24 mouse cellular contexts compared by ENCODE assay signal in genomic region chr13:45698982-45699381, GRCm38 (mm10).
"Had no signal": no experiment of that assay in that cellular context is flagged by ENCODE, and none has a peak within 500 bp of the region (broad histone marks: within the 10 kb centered on the region; RNA-seq: fewer than 3 reads in every experiment).

No protein-coding gene starts in this region.

- H3K9ac ChIP-seq: forebrain, postnatal 0 days; heart, embryonic 13.5 days; heart, embryonic 15.5 days; hindbrain, embryonic 12.5 days; hindbrain, embryonic 14.5 days; intestine, embryonic 15.5 days; limb, embryonic 15.5 days; liver, embryonic 12.5 days; liver, embryonic 14.5 days had no signal

- DNase-seq: forebrain, postnatal 0 days; gastrocnemius, postnatal 14 days; gastrocnemius, postnatal 36 days; heart, postnatal 14 days; heart, postnatal 36 days; kidney, adult 18-20 months; kidney, adult 8-10 months; kidney, postnatal 10 days; kidney, postnatal 25 days; kidney, postnatal 4 days had no signal

- H3K36me3 ChIP-seq: heart, embryonic 15.5 days; hindbrain, embryonic 10.5 days; intestine, embryonic 15.5 days; limb, embryonic 15.5 days had no signal

- H3K4me1 ChIP-seq: hindbrain, embryonic 10.5 days; intestine, embryonic 15.5 days had no signal

- H3K27ac ChIP-seq: heart, embryonic 13.5 days; heart, embryonic 15.5 days; hindbrain, embryonic 10.5 days; hindbrain, embryonic 12.5 days; hindbrain, embryonic 14.5 days; intestine, embryonic 15.5 days; layer of hippocampus, adult 2 months; left cerebral cortex, adult 2 months; limb, embryonic 15.5 days; liver, embryonic 12.5 days; liver, embryonic 14.5 days had no signal

- H3K4me3 ChIP-seq: heart, embryonic 13.5 days; heart, embryonic 15.5 days; hindbrain, embryonic 10.5 days; hindbrain, embryonic 12.5 days; intestine, embryonic 15.5 days; layer of hippocampus, adult 2 months; left cerebral cortex, adult 2 months; limb, embryonic 15.5 days; liver, embryonic 12.5 days had no signal

- H3K9me3 ChIP-seq: heart, embryonic 15.5 days; hindbrain, embryonic 10.5 days; intestine, embryonic 15.5 days; limb, embryonic 15.5 days had no signal

- ATAC-seq: forebrain, postnatal 0 days; hindbrain, embryonic 16.5 days; inflammation-experienced regulatory T-cells, adult 6 months; intestine, embryonic 15.5 days; intestine, postnatal 0 days; liver, embryonic 12.5 days had no signal

- H3K27me3 ChIP-seq: heart, embryonic 13.5 days; heart, embryonic 15.5 days; hindbrain, embryonic 12.5 days; intestine, embryonic 15.5 days; limb, embryonic 15.5 days; liver, embryonic 12.5 days had no signal

- H3K4me2 ChIP-seq: heart, embryonic 13.5 days; heart, embryonic 15.5 days; hindbrain, embryonic 12.5 days; hindbrain, embryonic 14.5 days; intestine, embryonic 15.5 days; limb, embryonic 15.5 days; liver, embryonic 12.5 days had no signal
